Mouse (Mus musculus) stomach, embryonic 16.5 days (tissue): ENCODE data around the gene Opcml. TPM values are rescaled to one million over a fixed set of nuclear protein-coding genes. Genes with fewer than 3 reads are reported as not detected.

Source experiments
- ATAC-seq: fragments of 200-750 bp; cut with Nextera tagmentation; 2 replicates; pipeline ENCODE4 v1.8.0; 2017; ENCODE audit warnings: moderate number of reproducible peaks, moderate TSS enrichment; ENCODE audit not compliant: insufficient read depth, low FRiP score
- H3K27ac ChIP-seq: fragments of 300-500 bp; sonication (generic); 2 replicates; pipeline ENCODE4 v1.5.1; 2014; ENCODE audit warnings: low read length
- H3K27me3 ChIP-seq: fragments of 300-500 bp; sonication (generic); 2 replicates; pipeline ENCODE4 v1.6.1; 2014; ENCODE audit warnings: low read length, control low read depth, mixed read lengths; ENCODE audit not compliant: control insufficient read depth, insufficient read depth
- H3K36me3 ChIP-seq: fragments of 300-500 bp; sonication (generic); 2 replicates; pipeline ENCODE4 v1.6.1; 2014; ENCODE audit warnings: low read length; ENCODE audit not compliant: control insufficient read depth, insufficient read depth
- H3K4me1 ChIP-seq: fragments of 300-500 bp; sonication (generic); 2 replicates; pipeline ENCODE4 v1.6.1; 2014; ENCODE audit warnings: low read length, control low read depth, mixed read lengths; ENCODE audit not compliant: control insufficient read depth, insufficient read depth
- H3K4me2 ChIP-seq: fragments of 300-500 bp; sonication (generic); 2 replicates; pipeline ENCODE4 v1.6.1; 2014; ENCODE audit warnings: low read depth, low read length, mixed read lengths
- H3K4me3 ChIP-seq: fragments of 300-500 bp; sonication (generic); replicated peaks from 2 replicates; pipeline ENCODE4 v1.5.1; 2014; ENCODE audit warnings: mild to moderate bottlenecking, low read length
- H3K9ac ChIP-seq: fragments of 300-500 bp; sonication (generic); 2 replicates; pipeline ENCODE4 v1.6.1; 2014; ENCODE audit warnings: low read length
- H3K9me3 ChIP-seq: fragments of 300-500 bp; sonication (generic); replicated peaks from 2 replicates; pipeline ENCODE4 v1.6.1; 2016; ENCODE audit warnings: low read length, control low read depth; ENCODE audit not compliant: control insufficient read depth
- WGBS: fragments of 180-500 bp; shearing (Covaris S2); extraction: QIAGEN DNeasy Blood & Tissue Kit; methylation state at CpG from one replicate; pipeline ENCODE4 v1.1.7; 2014; 5-methylcytosine and 5-hydroxymethylcytosine counted together
- polyA plus RNA-seq: library from polyadenylated mRNA; unstranded; fragments of >200 nt; fragmentation: Nextera tagmentation; extraction: Ambion mirVana; gene quantifications from 2 replicates; pipeline ENCODE4 v1.2.1, GENCODE M21; 2015

The Opcml gene
- polyA plus RNA-seq, 1 experiment from 2014 or later, result 2.8 TPM

GRCm38 (mm10) chr9:28613683-28614620, 823.4 kb downstream of the Opcml start:
- no peaks in the 10 kb centered on the region for H3K36me3 ChIP-seq
- no peak overlapping the region for H3K4me2 ChIP-seq
- no peak overlapping the region for H3K27ac ChIP-seq
- H3K4me1 ChIP-seq, result no peaks in the 10 kb centered on the region
- H3K9me3 ChIP-seq, result no peaks in the 10 kb centered on the region
- H3K9ac ChIP-seq, result no peak overlapping the region
- H3K27me3 ChIP-seq, result no peaks in the 10 kb centered on the region
- no peak overlapping the region for H3K4me3 ChIP-seq
- no peak for ATAC-seq
- WGBS, result 54% methylated on average over 6 of the region's 6 CpGs

GRCm38 (mm10) chr9:28615447-28615846, 824.9 kb downstream of the Opcml start:
- no peak for ATAC-seq
- H3K27me3 ChIP-seq, result no peaks in the 10 kb centered on the region
- H3K9ac ChIP-seq, result no peak overlapping the region
- H3K27ac ChIP-seq, result no peak overlapping the region
- H3K9me3 ChIP-seq, result no peaks in the 10 kb centered on the region
- H3K36me3 ChIP-seq, result no peaks in the 10 kb centered on the region
- no peaks in the 10 kb centered on the region for H3K4me1 ChIP-seq
- no peak overlapping the region for H3K4me2 ChIP-seq
- no peak overlapping the region for H3K4me3 ChIP-seq

GRCm38 (mm10) chr9:28617666-28618065, 827.1 kb downstream of the Opcml start:
- Histone ChIP-seq H3K9ac (no peak overlapping the region), H3K4me3 (no peak overlapping the region), H3K4me1 (no peaks in the 10 kb centered on the region), H3K4me2 (no peak overlapping the region), H3K36me3 (no peaks in the 10 kb centered on the region), H3K27ac (no peak overlapping the region), H3K27me3 (no peaks in the 10 kb centered on the region), H3K9me3 (no peaks in the 10 kb centered on the region)
- no peak for ATAC-seq
- WGBS, result 75% methylated on average over 1 of the region's 1 CpGs

- 76% methylated on average over 2 of the region's 2 CpGs for WGBS
- no peak for ATAC-seq
These were observed 827.8 kb downstream of the Opcml start for GRCm38 (mm10) chr9:28618186-28618892.

DNA sequence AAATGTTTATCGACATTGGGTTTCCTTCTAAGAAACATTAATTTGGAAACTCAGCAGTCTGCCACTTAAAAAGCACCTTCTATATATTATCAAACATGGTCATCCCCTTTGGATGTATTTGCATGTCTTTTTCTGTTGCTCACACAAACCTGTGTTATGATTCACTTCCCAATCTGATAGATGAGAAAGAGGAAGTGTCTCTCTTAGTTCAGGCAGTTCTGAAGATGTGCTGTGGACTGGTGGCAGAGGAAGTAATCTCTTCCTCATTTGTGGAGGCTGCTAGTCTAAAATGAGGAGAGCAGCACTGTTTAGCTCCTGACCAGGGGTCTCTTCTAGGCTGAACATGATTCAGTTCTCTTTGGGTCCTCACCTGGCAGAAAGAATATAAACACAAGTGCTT, 831.4 kb downstream of the Opcml start:
- Histone ChIP-seq H3K4me3 (no peak overlapping the region), H3K9ac (no peak overlapping the region), H3K4me2 (no peak overlapping the region), H3K9me3 (no peaks in the 10 kb centered on the region), H3K27ac (no peak overlapping the region), H3K36me3 (no peaks in the 10 kb centered on the region), H3K27me3 (no peaks in the 10 kb centered on the region), H3K4me1 (no peaks in the 10 kb centered on the region)
- no peak for ATAC-seq
- 88% methylated on average over 1 of the region's 1 CpGs for WGBS

More at GRCm38 (mm10) chr9:28618186-28618892, 827.8 kb downstream of the Opcml start:
- H3K27ac ChIP-seq, result no peak overlapping the region
- H3K9me3 ChIP-seq, result no peaks in the 10 kb centered on the region
- no peak overlapping the region for H3K4me2 ChIP-seq
- H3K27me3 ChIP-seq, result no peaks in the 10 kb centered on the region
- no peaks in the 10 kb centered on the region for H3K36me3 ChIP-seq
- no peak overlapping the region for H3K9ac ChIP-seq
- H3K4me3 ChIP-seq, result no peak overlapping the region
- H3K4me1 ChIP-seq, result no peaks in the 10 kb centered on the region

GRCm38 (mm10) chr9:28624870-28625269, 834.3 kb downstream of the Opcml start:
- no peak overlapping the region for H3K27ac ChIP-seq
- no peak overlapping the region for H3K9ac ChIP-seq
- no peak for ATAC-seq
- H3K4me2 ChIP-seq, result no peak overlapping the region
- no peaks in the 10 kb centered on the region for H3K36me3 ChIP-seq
- 63% methylated on average over 10 of the region's 10 CpGs for WGBS
- no peaks in the 10 kb centered on the region for H3K4me1 ChIP-seq
- no peaks in the 10 kb centered on the region for H3K27me3 ChIP-seq
- no peak overlapping the region for H3K4me3 ChIP-seq
- H3K9me3 ChIP-seq, result no peaks in the 10 kb centered on the region

DNA sequence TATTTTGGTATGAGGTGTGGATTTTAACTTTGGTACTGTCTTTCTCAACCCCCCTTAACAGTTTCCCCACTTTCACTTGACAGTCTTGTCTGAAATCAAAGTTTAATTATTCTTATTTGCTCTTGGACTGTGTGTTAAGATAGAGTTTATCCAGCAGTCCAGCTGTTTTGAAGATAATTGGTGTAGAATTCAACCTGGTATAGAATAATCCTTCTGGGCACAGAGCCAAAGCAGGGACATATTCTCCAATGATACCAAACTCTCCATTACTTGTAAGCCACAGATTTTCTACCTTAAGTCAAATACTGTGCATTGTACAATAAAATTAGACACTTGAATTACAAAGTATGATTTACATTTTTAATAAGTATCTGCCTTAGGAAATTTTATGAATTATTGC, 852.2 kb downstream of the Opcml start:
- ATAC-seq, result no peak
- no peaks in the 10 kb centered on the region for H3K4me1 ChIP-seq
- no peak overlapping the region for H3K9ac ChIP-seq
- H3K4me3 ChIP-seq, result no peak overlapping the region
- H3K9me3 ChIP-seq, result no peaks in the 10 kb centered on the region
- no peak overlapping the region for H3K27ac ChIP-seq
- no peak overlapping the region for H3K4me2 ChIP-seq
- H3K36me3 ChIP-seq, result no peaks in the 10 kb centered on the region
- H3K27me3 ChIP-seq, result no peaks in the 10 kb centered on the region

DNA sequence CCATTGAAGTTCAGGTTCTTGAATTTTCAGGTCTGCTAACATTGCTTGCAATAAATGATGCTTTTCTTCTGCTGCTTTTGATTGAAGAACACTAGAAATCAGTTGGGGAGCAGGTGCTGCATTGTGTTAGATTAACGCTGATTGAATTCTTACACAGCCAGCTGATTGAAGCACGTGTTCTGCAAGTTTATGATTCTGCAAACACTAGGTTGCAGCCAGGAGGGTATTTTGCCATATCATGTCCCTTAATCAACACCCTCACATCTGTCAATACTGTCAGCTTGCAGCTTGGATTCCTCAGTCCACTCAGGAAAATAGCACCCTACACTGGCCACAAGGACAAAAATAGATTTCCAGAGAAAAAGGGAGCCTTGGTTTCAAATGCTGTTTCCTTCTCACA, 853.5 kb downstream of the Opcml start:
- no peaks in the 10 kb centered on the region for H3K36me3 ChIP-seq
- no peaks in the 10 kb centered on the region for H3K4me1 ChIP-seq
- H3K4me2 ChIP-seq, result no peak overlapping the region
- no peak overlapping the region for H3K9ac ChIP-seq
- H3K27ac ChIP-seq, result no peak overlapping the region
- no peaks in the 10 kb centered on the region for H3K9me3 ChIP-seq
- H3K4me3 ChIP-seq, result no peak overlapping the region
- ATAC-seq, result no peak
- 58% methylated on average over 2 of the region's 2 CpGs for WGBS
- no peaks in the 10 kb centered on the region for H3K27me3 ChIP-seq

DNA sequence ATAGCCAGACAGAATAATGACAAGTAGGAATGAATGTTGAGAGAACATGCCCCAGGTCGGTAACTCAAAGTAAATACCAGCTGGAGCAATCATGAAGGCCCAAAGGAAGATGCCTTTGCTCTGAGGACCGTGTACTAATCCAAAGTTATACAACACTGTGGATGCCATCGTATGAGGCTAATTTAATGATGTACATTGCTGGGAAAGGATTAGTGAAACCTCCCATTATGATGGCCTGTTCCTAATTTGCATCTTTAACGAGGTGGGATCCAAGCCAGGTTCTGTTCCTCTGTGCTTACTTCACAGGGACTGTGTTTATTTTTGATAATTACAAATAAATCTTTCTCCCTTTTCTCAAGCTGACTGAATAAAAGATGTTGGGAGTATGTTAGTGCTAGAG, 859.5 kb downstream of the Opcml start:
- no peak overlapping the region for H3K4me3 ChIP-seq

More for the DNA sequence above, 859.5 kb downstream of the Opcml start:
- Histone ChIP-seq H3K27ac (no peak overlapping the region), H3K4me2 (no peak overlapping the region), H3K9ac (no peak overlapping the region), H3K27me3 (no peaks in the 10 kb centered on the region), H3K4me1 (no peaks in the 10 kb centered on the region), H3K9me3 (no peaks in the 10 kb centered on the region), H3K36me3 (no peaks in the 10 kb centered on the region)
- ATAC-seq, result no peak
- 61% methylated on average over 4 of the region's 4 CpGs for WGBS
